Mouse (Mus musculus): Measurements from ENCODE around the gene Mapk10.

DNA sequence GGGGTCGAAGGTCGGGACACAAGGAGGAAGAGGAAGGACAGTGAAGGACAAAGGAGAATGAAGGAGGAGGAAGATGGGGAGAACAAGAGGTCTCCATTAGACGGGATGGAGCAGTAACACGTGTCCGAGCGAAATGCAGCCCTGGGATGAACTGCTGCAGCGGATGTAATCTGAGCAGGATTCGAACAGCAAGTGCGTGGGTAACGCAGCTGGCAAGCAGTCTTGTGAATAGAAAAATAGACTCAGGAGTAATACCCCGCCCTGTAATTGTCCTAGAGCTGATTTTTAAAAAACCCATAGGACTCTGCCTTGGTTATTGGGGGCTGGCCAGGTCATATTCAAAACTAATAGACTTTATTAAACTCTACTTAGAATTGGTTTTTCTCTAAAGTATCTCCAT lies 213.2 kb downstream of the Mapk10 start:
- TF ChIP-seq CTCF (IDR thresholded peaks at IDR 0.05; ENCODE audit: control insufficient read depth, insufficient read depth, insufficient read length), result no peak
- TF ChIP-seq MYOG (IDR thresholded peaks at IDR 0.05; ENCODE audit: control insufficient read depth, extremely low read depth, insufficient read length), result no peak
- no peak for TF ChIP-seq CEBPB (IDR thresholded peaks at IDR 0.05; ENCODE audit: low read depth)
- TF ChIP-seq USF1 (IDR thresholded peaks at IDR 0.05; ENCODE audit: low read depth), result no peak
